Mouse (Mus musculus) testis, adult 2 months (tissue): ENCODE data around the gene Unc93a2. TPM values are rescaled to one million over a fixed set of nuclear protein-coding genes. Genes with fewer than 3 reads are reported as not detected.
"Not testable (repeated sequence)": the region's sequence is repeated elsewhere in the genome, so short reads cannot be mapped to it uniquely, and the experiment has no call there.

Source experiments
- H3K27ac ChIP-seq: fragments of 200-500 bp; 2 replicates; pipeline ENCODE4 v1.5.1; 2012; ENCODE audit warnings: low read depth, low read length; ENCODE audit not compliant: control insufficient read depth, insufficient read depth
- H3K27me3 ChIP-seq: fragments of 200-500 bp; 2 replicates; pipeline ENCODE4 v1.6.1; 2012; ENCODE audit warnings: mild to moderate bottlenecking, low read length, moderate library complexity; ENCODE audit not compliant: control insufficient read depth, insufficient read depth
- H3K36me3 ChIP-seq: fragments of 200-500 bp; 2 replicates; pipeline ENCODE4 v1.6.1; 2012; ENCODE audit warnings: mild to moderate bottlenecking, low read length; ENCODE audit not compliant: control insufficient read depth, insufficient read depth
- H3K4me1 ChIP-seq: fragments of 200-500 bp; 2 replicates; pipeline ENCODE4 v1.6.1; 2012; ENCODE audit warnings: low read length; ENCODE audit not compliant: control insufficient read depth, insufficient read depth
- H3K4me3 ChIP-seq: fragments of 200-500 bp; 2 replicates; pipeline ENCODE4 v1.5.1; 2012; ENCODE audit warnings: low read depth, mild to moderate bottlenecking, low read length, moderate library complexity, mixed read lengths; ENCODE audit not compliant: control insufficient read depth
- polyA plus RNA-seq: library from polyadenylated mRNA; depleted of rRNA; stranded (reverse); fragments of >200 nt; gene quantifications from 2 replicates; pipeline ENCODE4 v1.2.3, GENCODE M21; 2012; rRNA removed

Unc93a2 gene
- polyA plus RNA-seq, result 10.4 and 10.7 TPM in 2 replicates

DNA sequence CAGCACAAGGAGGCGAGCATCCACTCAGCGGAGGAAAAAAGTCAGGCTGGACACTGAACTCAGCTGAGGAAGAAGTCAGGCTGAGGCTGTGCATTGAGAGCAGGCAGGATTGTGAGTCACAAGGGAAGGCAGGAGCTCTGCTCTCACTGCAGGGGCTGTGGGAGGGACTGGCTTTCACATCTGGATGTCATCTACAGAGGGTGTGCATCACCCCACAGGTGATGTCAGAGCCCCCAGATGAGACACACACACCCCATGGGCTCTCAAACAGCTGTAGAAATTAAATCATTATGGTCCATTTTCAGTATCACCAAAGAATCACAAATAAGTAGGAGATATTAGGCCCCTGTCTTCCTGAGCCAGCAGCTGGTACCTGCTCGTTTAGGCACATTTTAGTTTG lies at the start of gene Unc93a2:
Gene Unc93a2 (minus strand): TSS at position 101 of the 400 bp plus-strand sequence.
- H3K27ac ChIP-seq, H3K4me3 ChIP-seq, H3K4me1 ChIP-seq, H3K36me3 ChIP-seq, H3K27me3 ChIP-seq: not testable (repeated sequence)

DNA sequence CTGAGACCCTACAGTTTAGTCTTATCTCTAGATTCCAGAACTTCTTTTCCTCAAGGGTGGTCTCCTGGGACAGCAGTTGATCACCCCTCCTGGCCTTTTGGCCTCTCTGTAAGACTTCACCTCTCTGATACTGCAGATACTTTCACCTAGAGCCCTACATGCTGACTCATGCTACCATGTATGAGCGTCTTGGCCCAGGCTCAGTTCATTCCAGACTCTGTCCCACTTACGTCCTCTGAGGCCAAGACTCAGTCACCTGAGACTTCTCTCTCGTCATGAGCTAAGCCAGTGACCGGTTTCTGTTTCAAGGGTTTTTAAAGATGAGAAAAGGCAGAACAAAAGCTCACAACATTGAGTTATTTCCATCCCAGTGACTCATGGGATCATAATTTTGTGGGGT lies 48.9 kb upstream of the Unc93a2 start:
- not testable (repeated sequence) for H3K4me1 ChIP-seq, H3K27me3 ChIP-seq, H3K36me3 ChIP-seq, H3K4me3 ChIP-seq, H3K27ac ChIP-seq

DNA sequence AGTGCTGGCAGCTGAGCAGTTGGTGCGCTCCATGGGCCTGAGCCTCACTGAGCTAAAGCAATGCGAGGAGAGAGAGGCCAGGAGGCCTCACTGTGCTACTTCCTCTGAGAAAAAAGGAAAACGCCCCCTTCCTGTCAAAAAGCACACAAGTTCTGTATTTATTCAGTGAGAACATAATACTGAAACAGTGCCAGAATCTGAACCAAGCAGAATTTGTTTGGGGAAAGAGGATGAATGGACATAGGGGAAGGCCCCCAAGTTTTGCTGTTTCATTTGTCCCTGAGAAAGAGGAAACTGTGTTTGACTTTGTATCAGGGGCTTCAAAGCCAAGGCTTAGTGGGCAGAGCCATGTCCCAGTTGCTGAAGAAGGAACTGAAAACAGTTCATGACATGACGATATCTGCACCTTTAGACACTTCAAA lies 45.0 kb upstream of the Unc93a2 start:
- not testable (repeated sequence) for H3K4me1 ChIP-seq, H3K27me3 ChIP-seq

GRCm38 (mm10) chr17:7420191-7420973 lies 35.1 kb upstream of the Unc93a2 start:
- H3K36me3 ChIP-seq, H3K27ac ChIP-seq, H3K4me1 ChIP-seq, H3K4me3 ChIP-seq, H3K27me3 ChIP-seq: not testable (repeated sequence)

More for the DNA sequence above, 45.0 kb upstream of the Unc93a2 start:
- not testable (repeated sequence) for H3K27ac ChIP-seq, H3K36me3 ChIP-seq, H3K4me3 ChIP-seq

DNA sequence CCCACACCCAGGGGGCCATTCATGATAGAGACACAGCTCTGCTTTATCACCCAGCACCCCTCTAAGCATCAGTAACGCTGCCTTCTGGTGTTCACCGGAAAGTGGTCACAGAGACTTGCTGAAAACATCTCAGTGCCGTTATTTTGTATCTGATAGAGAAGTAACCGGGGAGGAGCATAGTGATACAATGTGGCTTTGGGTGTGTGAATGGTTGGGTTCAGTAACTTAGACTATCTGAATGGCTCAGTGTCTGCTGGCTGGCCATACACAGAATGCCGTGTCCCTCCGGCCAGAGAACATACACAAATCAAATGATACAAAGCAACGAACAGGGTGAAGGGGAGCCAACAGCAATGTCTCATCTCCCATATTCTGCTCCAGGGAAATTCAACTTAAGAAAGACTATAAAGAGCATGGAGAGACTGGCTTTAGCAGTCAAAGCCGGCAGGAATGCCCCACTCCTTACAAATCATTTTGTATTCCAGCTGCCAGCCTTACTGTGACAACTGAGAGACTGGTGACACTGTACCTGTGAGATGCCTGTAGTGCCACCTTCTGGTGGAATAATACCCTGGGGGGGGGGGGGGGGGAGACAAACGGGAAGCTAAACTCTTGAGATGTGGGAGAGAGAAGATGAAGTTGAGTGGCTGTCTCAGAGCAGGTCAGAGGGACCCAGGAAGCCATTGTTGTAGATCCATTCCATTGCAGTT lies 29.5 kb upstream of the Unc93a2 start:
- H3K36me3 ChIP-seq, H3K4me3 ChIP-seq, H3K27me3 ChIP-seq, H3K4me1 ChIP-seq, H3K27ac ChIP-seq: not testable (repeated sequence)

GRCm38 (mm10) chr17:7413336-7413735 lies 28.1 kb upstream of the Unc93a2 start:
- not testable (repeated sequence) for H3K4me1 ChIP-seq, H3K27me3 ChIP-seq, H3K36me3 ChIP-seq, H3K27ac ChIP-seq, H3K4me3 ChIP-seq

- H3K27ac ChIP-seq, H3K4me1 ChIP-seq, H3K4me3 ChIP-seq, H3K27me3 ChIP-seq, H3K36me3 ChIP-seq: not testable (repeated sequence)
Observed at GRCm38 (mm10) chr17:7399770-7400169, 14.5 kb upstream of the Unc93a2 start.

DNA sequence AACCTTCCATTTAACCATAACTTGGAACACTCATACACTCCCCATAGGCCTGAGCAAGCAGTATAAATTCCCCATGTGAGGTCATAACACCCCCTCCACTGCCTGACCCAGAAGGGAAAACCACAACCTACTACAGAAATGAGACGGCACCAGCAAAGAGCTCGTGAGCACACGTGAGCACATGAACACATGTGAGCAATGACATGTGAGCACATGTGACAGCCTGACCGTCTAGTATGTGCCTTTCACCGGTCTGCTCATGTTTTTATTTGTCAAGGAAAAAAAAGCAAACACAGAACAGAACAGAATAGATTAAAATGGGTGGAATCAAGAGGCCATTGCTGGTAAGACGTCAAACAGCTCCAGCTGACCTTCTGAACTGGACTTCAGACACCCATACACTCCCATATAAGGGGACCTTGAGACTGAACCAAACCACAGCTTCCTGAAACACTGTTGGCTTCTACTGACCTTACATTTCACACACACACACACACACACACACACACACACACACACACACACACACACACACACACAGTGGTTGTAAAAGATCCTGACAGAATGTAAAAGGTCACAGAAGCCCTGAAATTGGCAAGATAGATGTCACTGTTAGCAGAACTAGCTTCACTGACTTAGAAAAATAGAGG lies 13.1 kb upstream of the Unc93a2 start:
- not testable (repeated sequence) for H3K4me1 ChIP-seq, H3K27me3 ChIP-seq, H3K36me3 ChIP-seq, H3K27ac ChIP-seq, H3K4me3 ChIP-seq

DNA sequence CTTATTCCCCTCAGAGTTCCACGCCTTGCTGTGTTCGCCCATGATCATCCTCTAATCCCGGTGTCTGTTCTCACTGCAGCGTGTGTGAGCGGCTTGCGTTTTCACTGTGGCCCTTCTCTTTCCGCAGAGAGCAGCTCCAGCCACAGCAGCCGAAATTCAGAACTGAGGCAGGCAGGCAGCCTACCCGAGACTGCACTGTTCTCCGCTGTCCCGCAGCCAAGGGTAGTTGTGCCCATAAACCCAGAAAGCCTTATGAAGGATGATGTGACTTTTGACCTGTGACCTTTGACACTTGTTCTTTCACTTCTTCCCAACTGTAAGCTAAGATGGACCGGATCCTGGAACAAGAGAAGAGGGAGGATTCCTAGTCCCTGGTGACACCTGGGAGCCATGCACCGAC lies 11.8 kb upstream of the Unc93a2 start:
- H3K4me3 ChIP-seq, H3K4me1 ChIP-seq, H3K36me3 ChIP-seq, H3K27ac ChIP-seq, H3K27me3 ChIP-seq: not testable (repeated sequence)

GRCm38 (mm10) chr17:7396288-7396687 lies 11.0 kb upstream of the Unc93a2 start:
- H3K4me3 ChIP-seq, H3K27ac ChIP-seq, H3K4me1 ChIP-seq, H3K36me3 ChIP-seq, H3K27me3 ChIP-seq: not testable (repeated sequence)

DNA sequence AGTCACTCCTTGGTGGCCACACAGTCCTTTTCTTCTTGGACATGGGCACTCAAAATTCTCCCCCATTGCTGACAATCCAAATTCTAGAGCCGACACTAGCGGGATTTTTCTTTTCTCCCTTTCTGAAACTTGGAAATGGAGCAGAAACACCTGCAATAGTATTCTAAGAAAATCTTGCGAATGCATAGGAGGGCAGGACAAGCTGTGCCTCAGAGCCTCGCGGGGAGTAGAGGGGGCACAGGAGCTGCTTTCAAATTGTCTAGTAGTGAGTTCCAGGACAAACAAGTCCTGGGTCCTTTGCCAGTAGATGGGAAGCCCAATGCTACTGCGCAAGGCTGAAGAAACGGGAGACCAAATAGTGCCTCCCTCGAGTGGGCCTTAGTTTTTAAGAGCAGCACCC lies 10.4 kb upstream of the Unc93a2 start:
- H3K27ac ChIP-seq, H3K27me3 ChIP-seq, H3K4me1 ChIP-seq, H3K4me3 ChIP-seq, H3K36me3 ChIP-seq: not testable (repeated sequence)

GRCm38 (mm10) chr17:7395116-7395515 lies 9.9 kb upstream of the Unc93a2 start:
- not testable (repeated sequence) for H3K4me3 ChIP-seq, H3K27me3 ChIP-seq, H3K36me3 ChIP-seq, H3K4me1 ChIP-seq, H3K27ac ChIP-seq
